Mouse (Mus musculus) E14TG2a.4 (cell line): ENCODE results near the gene Sap25.

Experiments
- CTCF ChIP-seq: conservative IDR thresholded peaks from 2 replicates; pipeline ENCODE4 v1.5.1; 2014; ENCODE audit warnings: low read length
- POU5F1 ChIP-seq: IDR thresholded peaks from 2 replicates; pipeline ENCODE4 v1.6.1; 2014; ENCODE audit warnings: low read length, borderline replicate concordance

DNA sequence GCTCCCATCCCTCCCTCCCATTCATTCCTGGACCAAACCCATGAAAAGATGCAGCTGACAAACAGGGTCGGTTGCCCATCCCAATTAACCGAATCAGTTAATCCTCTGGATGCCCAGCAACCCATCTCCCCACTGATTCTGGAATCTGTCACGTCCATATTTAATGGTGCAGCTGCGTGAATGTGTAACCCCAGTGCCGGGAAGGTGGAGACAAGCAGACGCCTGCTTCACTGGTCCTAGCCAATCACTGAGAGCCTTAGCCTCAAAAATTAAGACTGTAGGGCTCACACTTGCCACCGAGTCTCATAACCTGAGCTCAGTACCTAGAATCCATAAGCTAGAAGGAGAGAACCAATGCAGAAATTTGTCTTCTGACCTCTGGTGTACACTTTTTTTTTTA lies 45.2 kb upstream of the Sap25 start:
- no peak for TF ChIP-seq CTCF
- TF ChIP-seq POU5F1: no peak
